Mouse (Mus musculus) testis, adult 2 months (tissue): ENCODE measurements around the gene Gpatch2l. TPM values are rescaled to one million over a fixed set of nuclear protein-coding genes. Genes with fewer than 3 reads are reported as not detected.

Experiments
- H3K27ac ChIP-seq: fragments of 200-500 bp; 2 replicates; pipeline ENCODE4 v1.5.1; 2012; ENCODE audit warnings: low read depth, low read length; ENCODE audit not compliant: control insufficient read depth, insufficient read depth
- H3K27me3 ChIP-seq: fragments of 200-500 bp; 2 replicates; pipeline ENCODE4 v1.6.1; 2012; ENCODE audit warnings: mild to moderate bottlenecking, low read length, moderate library complexity; ENCODE audit not compliant: control insufficient read depth, insufficient read depth
- H3K36me3 ChIP-seq: fragments of 200-500 bp; 2 replicates; pipeline ENCODE4 v1.6.1; 2012; ENCODE audit warnings: mild to moderate bottlenecking, low read length; ENCODE audit not compliant: control insufficient read depth, insufficient read depth
- H3K4me1 ChIP-seq: fragments of 200-500 bp; 2 replicates; pipeline ENCODE4 v1.6.1; 2012; ENCODE audit warnings: low read length; ENCODE audit not compliant: control insufficient read depth, insufficient read depth
- H3K4me3 ChIP-seq: fragments of 200-500 bp; 2 replicates; pipeline ENCODE4 v1.5.1; 2012; ENCODE audit warnings: low read depth, mild to moderate bottlenecking, low read length, moderate library complexity, mixed read lengths; ENCODE audit not compliant: control insufficient read depth
- CTCF ChIP-seq: fragments of 200-500 bp; IDR thresholded peaks from 2 replicates; pipeline ENCODE4 v1.5.1; 2012; ENCODE audit warnings: low read depth, mild to moderate bottlenecking, inconsistent platforms, low read length, moderate library complexity; ENCODE audit not compliant: control insufficient read depth, insufficient read depth, insufficient replicate concordance
- POLR2A ChIP-seq: fragments of 200-500 bp; IDR thresholded peaks from 2 replicates; pipeline ENCODE4 v1.6.1; 2012; ENCODE audit warnings: low read depth, mild to moderate bottlenecking, inconsistent platforms, low read length, moderate library complexity; ENCODE audit not compliant: control insufficient read depth
- polyA plus RNA-seq: library from polyadenylated mRNA; depleted of rRNA; stranded (reverse); fragments of >200 nt; gene quantifications from 2 replicates; pipeline ENCODE4 v1.2.3, GENCODE M21; 2012

Gene Gpatch2l
- polyA plus RNA-seq, 1 experiment, result 14.5 TPM

- H3K36me3 ChIP-seq, result no peaks in the 10 kb centered on the region
- TF ChIP-seq CTCF (no peak), POLR2A (no peak)
- H3K4me1 ChIP-seq, result peaks cover 7% of the 10 kb centered on the region
- no peak overlapping the region for H3K4me3 ChIP-seq
- no peaks in the 10 kb centered on the region for H3K27me3 ChIP-seq
- no peak overlapping the region for H3K27ac ChIP-seq
Measured at GRCm38 (mm10) chr12:86216687-86217421, 24.8 kb upstream of the Gpatch2l start.

GRCm38 (mm10) chr12:86220200-86221021, 21.2 kb upstream of the Gpatch2l start:
- H3K4me3 ChIP-seq, result no peak overlapping the region; the same call in 1 of the 2 replicates
- no peaks in the 10 kb centered on the region for H3K36me3 ChIP-seq
- no peak overlapping the region for H3K27ac ChIP-seq
- H3K4me1 ChIP-seq, result peaks cover 7% of the 10 kb centered on the region
- H3K27me3 ChIP-seq, result no peaks in the 10 kb centered on the region
- no peak for TF ChIP-seq POLR2A
- TF ChIP-seq CTCF, result no peak

- Histone ChIP-seq H3K36me3 (no peaks in the 10 kb centered on the region), H3K4me3 (no peak overlapping the region), H3K4me1 (peaks cover 7% of the 10 kb centered on the region), H3K27ac (no peak overlapping the region), H3K27me3 (no peaks in the 10 kb centered on the region)
- no peak for TF ChIP-seq CTCF
- no peak for TF ChIP-seq POLR2A
Measured at GRCm38 (mm10) chr12:86221074-86221703, 20.5 kb upstream of the Gpatch2l start.

- H3K4me1 ChIP-seq, result no peaks in the 10 kb centered on the region
- no peak for TF ChIP-seq POLR2A
- TF ChIP-seq CTCF, result no peak
- H3K27ac ChIP-seq, result no peak overlapping the region
- no peaks in the 10 kb centered on the region for H3K36me3 ChIP-seq
- H3K4me3 ChIP-seq, result no peak overlapping the region
- no peaks in the 10 kb centered on the region for H3K27me3 ChIP-seq
Measured at GRCm38 (mm10) chr12:86234295-86234694, 7.4 kb upstream of the Gpatch2l start.

- Histone ChIP-seq H3K4me3 (no peak overlapping the region), H3K27ac (no peak overlapping the region), H3K27me3 (no peaks in the 10 kb centered on the region), H3K4me1 (peaks cover 3% of the 10 kb centered on the region; the same call in 1 of the 2 replicates), H3K36me3 (no peaks in the 10 kb centered on the region)
- TF ChIP-seq CTCF (no peak), POLR2A (no peak)
Measured at GRCm38 (mm10) chr12:86238736-86239135, 2.9 kb upstream of the Gpatch2l start.

- H3K27ac ChIP-seq, result peak overlapping the region; percentile 91
- TF ChIP-seq POLR2A (no peak), CTCF (no peak)
- H3K27me3 ChIP-seq, result no peaks in the 10 kb centered on the region
- H3K36me3 ChIP-seq, result peaks cover 1% of the 10 kb centered on the region
- peaks cover 3% of the 10 kb centered on the region; the same call in 1 of the 2 replicates for H3K4me1 ChIP-seq
- peak overlapping the region; percentile 100 for H3K4me3 ChIP-seq
Measured at GRCm38 (mm10) chr12:86242563-86242962, 905 bp downstream of the Gpatch2l start.

- TF ChIP-seq POLR2A, result no peak
- TF ChIP-seq CTCF, result no peak
- H3K4me3 ChIP-seq, result peak overlapping the region; percentile 18
- peaks cover 1% of the 10 kb centered on the region for H3K36me3 ChIP-seq
- H3K27ac ChIP-seq, result no peak overlapping the region
- peaks cover 3% of the 10 kb centered on the region; the same call in 1 of the 2 replicates for H3K4me1 ChIP-seq
- no peaks in the 10 kb centered on the region for H3K27me3 ChIP-seq
Measured at GRCm38 (mm10) chr12:86243936-86244335, 2.3 kb downstream of the Gpatch2l start.
